Mouse (Mus musculus) hindbrain, embryonic 15.5 days (tissue): ENCODE results near the gene Slfn8. TPM values are rescaled to one million over a fixed set of nuclear protein-coding genes. Genes with fewer than 3 reads are reported as not detected.
A peak's percentile ranks its signal among the peaks of the same experiment; 100 is the strongest.
"Not testable (repeated sequence)": the region's sequence is repeated elsewhere in the genome, so short reads cannot be mapped to it uniquely, and the experiment has no call there.

ENCODE experiments used
- ATAC-seq: fragments of 200-750 bp; cut with Nextera tagmentation; 2 replicates; pipeline ENCODE4 v1.8.0; 2017; ENCODE audit warnings: low read depth, moderate number of reproducible peaks, moderate TSS enrichment; ENCODE audit not compliant: low FRiP score
- H3K27ac ChIP-seq: fragments of 300-500 bp; sonication (generic); replicated peaks from 2 replicates; pipeline ENCODE4 v1.5.1; 2015; ENCODE audit warnings: mild to moderate bottlenecking, inconsistent platforms
- H3K27me3 ChIP-seq: fragments of 300-500 bp; sonication (generic); 2 replicates; pipeline ENCODE4 v1.6.1; 2015; ENCODE audit warnings: control low read depth, inconsistent platforms
- H3K36me3 ChIP-seq: fragments of 300-500 bp; sonication (generic); 2 replicates; pipeline ENCODE4 v1.6.1; 2015; ENCODE audit warnings: control low read depth, inconsistent platforms
- H3K4me1 ChIP-seq: fragments of 300-500 bp; sonication (generic); replicated peaks from 2 replicates; pipeline ENCODE4 v1.6.1; 2015; ENCODE audit warnings: control low read depth, inconsistent platforms
- H3K4me2 ChIP-seq: fragments of 300-500 bp; sonication (generic); 2 replicates; pipeline ENCODE4 v1.6.1; 2015; ENCODE audit warnings: moderate library complexity, mild to moderate bottlenecking, inconsistent platforms
- H3K4me3 ChIP-seq: fragments of 300-500 bp; sonication (generic); 2 replicates; pipeline ENCODE4 v1.5.1; 2015; ENCODE audit warnings: mild to moderate bottlenecking, inconsistent platforms
- H3K9ac ChIP-seq: fragments of 300-500 bp; sonication (generic); 2 replicates; pipeline ENCODE4 v1.6.1; 2015; ENCODE audit warnings: inconsistent platforms
- H3K9me3 ChIP-seq: fragments of 300-500 bp; sonication (generic); 2 replicates; pipeline ENCODE4 v1.6.1; 2016; ENCODE audit warnings: control low read depth, inconsistent platforms
- WGBS: fragments of 180-500 bp; shearing (Covaris S2); methylation state at CpG from one replicate; pipeline ENCODE4 v1.1.7; 2015; 5-methylcytosine and 5-hydroxymethylcytosine counted together
- polyA plus RNA-seq: library from polyadenylated mRNA; unstranded; fragments of >200 nt; fragmentation: Nextera tagmentation; extraction: Ambion mirVana; gene quantifications from 2 replicates; pipeline ENCODE4 v1.2.1, GENCODE M21; 2015

Gene Slfn8
- polyA plus RNA-seq, 1 experiment from 2014 or later, result 0.25 TPM

DNA sequence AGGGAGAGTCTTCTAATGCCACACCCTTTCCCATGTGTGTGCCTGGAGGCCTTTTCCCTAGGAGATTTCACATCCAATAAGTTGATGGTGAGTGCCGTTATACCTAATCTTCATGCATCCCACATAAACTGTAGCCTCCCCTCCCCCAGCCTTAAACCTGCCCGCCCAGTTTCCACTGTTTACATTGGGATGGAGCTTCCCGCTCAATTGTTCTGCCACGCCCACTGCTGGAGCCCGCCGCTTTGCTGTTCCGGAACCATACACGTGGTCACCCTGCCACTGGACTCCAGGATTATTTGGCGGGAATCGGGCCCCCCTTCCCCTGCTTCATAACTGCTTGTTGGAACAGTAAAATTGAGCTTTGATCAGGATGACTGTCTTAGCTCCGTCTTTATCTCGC is 31.3 kb downstream of the Slfn8 start:
- Histone ChIP-seq H3K27ac (no peak overlapping the region), H3K4me1 (peaks cover 9% of the 10 kb centered on the region), H3K27me3 (0 out of 2 replicates have a peak, but pooled peaks cover 11% of the 10 kb centered on the region), H3K4me3 (no peak overlapping the region), H3K4me2 (peak overlapping the region; percentile 33), H3K9me3 (no peaks in the 10 kb centered on the region), H3K36me3 (no peaks in the 10 kb centered on the region), H3K9ac (no peak overlapping the region)
- ATAC-seq, result no peak
- WGBS, result 44% methylated on average over 12 of the region's 12 CpGs

GRCm38 (mm10) chr11:82987621-82988020 is 33.0 kb downstream of the Slfn8 start:
- Histone ChIP-seq H3K36me3 (no peaks in the 10 kb centered on the region), H3K27ac (no peak overlapping the region), H3K27me3 (0 out of 2 replicates have a peak, but pooled peaks cover 11% of the 10 kb centered on the region), H3K4me1 (peaks cover 9% of the 10 kb centered on the region), H3K9ac (no peak overlapping the region), H3K4me3 (no peak overlapping the region), H3K4me2 (no peak overlapping the region), H3K9me3 (no peaks in the 10 kb centered on the region)
- no peak for ATAC-seq
- 90% methylated on average over 6 of the region's 6 CpGs for WGBS

DNA sequence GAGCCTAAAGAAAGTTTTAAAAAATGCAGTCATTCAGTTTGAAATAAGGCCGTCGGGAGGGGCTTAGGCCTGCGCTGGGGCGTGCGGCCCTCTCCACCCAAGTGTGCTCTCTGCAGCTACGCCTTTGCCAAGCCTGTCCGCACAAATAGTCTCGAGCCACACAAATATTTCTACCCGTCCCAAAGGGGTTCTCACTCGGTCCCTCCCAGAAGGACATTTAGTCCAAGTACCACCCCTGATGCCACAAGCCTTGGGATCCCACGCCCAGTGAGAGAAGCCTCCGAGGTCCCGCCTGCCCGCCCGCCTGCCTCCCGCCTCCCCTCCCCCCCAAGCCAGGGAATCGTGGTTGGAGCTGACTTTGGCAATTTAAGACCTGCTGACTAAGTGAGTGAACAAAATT is 37.4 kb downstream of the Slfn8 start:
- no peak for ATAC-seq
- H3K27me3 ChIP-seq, result no peaks in the 10 kb centered on the region
- H3K4me2 ChIP-seq, result no peak overlapping the region
- H3K9ac ChIP-seq, result no peak overlapping the region
- no peaks in the 10 kb centered on the region for H3K36me3 ChIP-seq
- no peak overlapping the region for H3K4me3 ChIP-seq
- 86% methylated on average over 17 of the region's 17 CpGs for WGBS
- no peaks in the 10 kb centered on the region for H3K4me1 ChIP-seq
- no peak overlapping the region for H3K27ac ChIP-seq
- no peaks in the 10 kb centered on the region for H3K9me3 ChIP-seq

- WGBS, result 91% methylated on average over 2 of the region's 2 CpGs
Measured at GRCm38 (mm10) chr11:82982409-82982808, 38.2 kb downstream of the Slfn8 start.

DNA sequence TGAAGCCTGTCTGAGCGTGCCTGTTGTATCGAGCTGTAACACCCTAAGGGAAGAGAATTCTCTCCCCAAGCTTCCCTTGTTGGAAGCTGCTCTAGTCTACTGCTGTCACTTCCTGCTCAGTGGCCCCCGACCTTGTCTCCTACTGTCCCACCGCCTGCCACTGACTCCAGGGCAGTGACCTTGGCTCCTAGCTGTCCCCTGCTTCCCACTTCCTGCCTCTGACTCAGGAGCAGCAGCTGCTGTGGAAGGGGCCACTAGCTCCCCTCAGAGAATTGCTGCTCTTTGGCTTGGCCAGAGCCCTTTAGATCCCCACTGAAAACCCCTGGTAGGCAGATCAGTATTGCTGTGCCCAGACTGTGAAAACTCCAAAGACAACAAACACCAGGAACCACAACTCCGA is 46.7 kb downstream of the Slfn8 start:
- H3K4me3 ChIP-seq, result no peak overlapping the region
- WGBS, result 66% methylated on average over 5 of the region's 5 CpGs
- H3K9ac ChIP-seq, result no peak overlapping the region
- peaks cover 14% of the 10 kb centered on the region for H3K4me1 ChIP-seq
- H3K9me3 ChIP-seq, result no peaks in the 10 kb centered on the region
- H3K36me3 ChIP-seq, result no peaks in the 10 kb centered on the region
- H3K27ac ChIP-seq, result no peak overlapping the region
- 0 out of 2 replicates have a peak, but pooled peaks cover under 1% of the 10 kb centered on the region for H3K27me3 ChIP-seq
- H3K4me2 ChIP-seq, result no peak overlapping the region
- no peak for ATAC-seq

More at GRCm38 (mm10) chr11:82982409-82982808, 38.2 kb downstream of the Slfn8 start:
- not testable (repeated sequence) for H3K27ac ChIP-seq, ATAC-seq, H3K4me3 ChIP-seq, H3K27me3 ChIP-seq, H3K36me3 ChIP-seq, H3K4me2 ChIP-seq, H3K9ac ChIP-seq, H3K9me3 ChIP-seq, H3K4me1 ChIP-seq

DNA sequence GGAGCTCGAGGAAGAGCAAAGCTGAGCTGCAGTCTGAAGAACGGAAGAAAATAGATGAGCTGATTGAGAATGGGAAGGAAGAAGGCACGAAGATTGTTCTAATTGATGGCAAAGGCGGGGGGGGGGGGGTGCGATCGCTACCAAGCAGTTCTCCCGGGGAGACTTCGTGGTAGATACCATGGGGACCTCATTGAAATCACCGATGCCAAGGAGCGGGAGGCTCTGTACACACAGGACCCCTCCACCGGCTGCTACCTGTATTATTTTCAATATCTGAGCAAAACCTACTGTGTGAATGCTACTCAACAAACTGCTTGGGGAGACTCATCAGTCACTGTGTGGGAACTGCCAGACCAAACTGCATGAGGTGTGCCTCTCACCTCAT is 49.0 kb downstream of the Slfn8 start:
- peak overlapping the region; percentile 56 for H3K4me2 ChIP-seq
- H3K9me3 ChIP-seq, result no peaks in the 10 kb centered on the region
- no peak overlapping the region; the same call in 1 of the 2 replicates for H3K9ac ChIP-seq
- H3K27ac ChIP-seq, result peak overlapping the region; percentile 77
- H3K36me3 ChIP-seq, result no peaks in the 10 kb centered on the region
- ATAC-seq, result 0 out of 2 replicates have a peak, but pooled peaks have one; percentile 6
- H3K27me3 ChIP-seq, result 0 out of 2 replicates have a peak, but pooled peaks cover 3% of the 10 kb centered on the region
- H3K4me1 ChIP-seq, result peaks cover 14% of the 10 kb centered on the region
- H3K4me3 ChIP-seq, result peak overlapping the region; percentile 33; the same call in 1 of the 2 replicates
- WGBS, result 43% methylated on average over 10 of the region's 11 CpGs

- Histone ChIP-seq H3K27ac (peak overlapping the region; percentile 77), H3K36me3 (no peaks in the 10 kb centered on the region), H3K27me3 (0 out of 2 replicates have a peak, but pooled peaks cover 3% of the 10 kb centered on the region), H3K4me1 (peaks cover 14% of the 10 kb centered on the region), H3K4me3 (peak overlapping the region; percentile 33), H3K9ac (peak overlapping the region; percentile 34; the same call in 1 of the 2 replicates), H3K9me3 (no peaks in the 10 kb centered on the region), H3K4me2 (peak overlapping the region; percentile 56)
- peak; percentile 79; the same call in 1 of the 2 replicates for ATAC-seq
- 6% methylated on average over 31 of the region's 31 CpGs for WGBS
Measured at GRCm38 (mm10) chr11:82970712-82971589, 49.7 kb downstream of the Slfn8 start.

DNA sequence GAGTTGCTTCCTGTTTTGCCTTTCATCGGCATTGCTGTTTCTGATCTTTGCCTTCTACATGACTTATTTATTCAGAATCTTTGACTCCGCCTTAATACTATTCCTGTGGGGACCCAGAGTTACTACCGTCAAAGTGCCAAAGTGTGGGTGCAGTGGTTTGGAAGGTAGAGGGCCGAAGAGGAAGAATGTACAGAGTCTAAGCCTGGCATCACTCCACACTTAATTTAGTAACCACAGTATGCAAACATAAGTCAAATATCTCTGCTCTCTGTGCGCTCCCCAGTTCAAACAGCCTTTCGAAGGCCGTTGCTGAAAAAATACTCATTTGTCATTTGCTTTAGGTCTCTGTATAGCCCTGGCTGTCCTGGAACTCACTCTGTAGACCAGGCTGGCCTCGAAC is 58.4 kb downstream of the Slfn8 start:
- H3K9ac ChIP-seq, result no peak overlapping the region
- no peak for ATAC-seq
- no peaks in the 10 kb centered on the region for H3K9me3 ChIP-seq
- no peak overlapping the region for H3K4me3 ChIP-seq
- no peaks in the 10 kb centered on the region for H3K36me3 ChIP-seq
- no peaks in the 10 kb centered on the region for H3K4me1 ChIP-seq
- peaks cover 5% of the 10 kb centered on the region; the same call in 1 of the 2 replicates for H3K27me3 ChIP-seq
- H3K4me2 ChIP-seq, result no peak overlapping the region
- no peak overlapping the region for H3K27ac ChIP-seq
- WGBS, result 87% methylated on average over 8 of the region's 8 CpGs

DNA sequence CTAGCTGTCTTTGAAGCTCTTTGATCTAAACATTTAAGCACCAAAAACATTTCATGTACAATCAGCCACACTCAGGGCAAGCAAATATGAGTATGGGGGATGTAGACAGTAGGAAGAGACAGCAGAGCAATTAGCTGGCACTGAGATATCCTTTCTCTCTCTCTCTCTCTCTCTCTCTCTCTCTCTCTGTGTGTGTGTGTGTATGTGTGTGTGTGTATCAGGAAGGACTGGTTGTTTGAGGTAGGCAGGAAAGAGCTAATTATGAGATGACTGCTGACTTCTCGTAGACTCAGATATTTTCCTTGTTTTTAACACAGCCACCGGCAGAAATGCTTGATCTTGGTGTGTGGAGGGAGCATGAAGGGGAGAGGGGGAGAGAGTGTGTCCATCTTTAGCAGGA is 58.9 kb downstream of the Slfn8 start:
- ATAC-seq, result no peak
- no peak overlapping the region for H3K4me2 ChIP-seq
- no peak overlapping the region for H3K9ac ChIP-seq
- no peaks in the 10 kb centered on the region for H3K4me1 ChIP-seq
- no peaks in the 10 kb centered on the region for H3K36me3 ChIP-seq
- H3K27me3 ChIP-seq, result peaks cover 5% of the 10 kb centered on the region; the same call in 1 of the 2 replicates
- no peak overlapping the region for H3K27ac ChIP-seq
- no peaks in the 10 kb centered on the region for H3K9me3 ChIP-seq
- no peak overlapping the region for H3K4me3 ChIP-seq
- 75% methylated on average over 2 of the region's 2 CpGs for WGBS

DNA sequence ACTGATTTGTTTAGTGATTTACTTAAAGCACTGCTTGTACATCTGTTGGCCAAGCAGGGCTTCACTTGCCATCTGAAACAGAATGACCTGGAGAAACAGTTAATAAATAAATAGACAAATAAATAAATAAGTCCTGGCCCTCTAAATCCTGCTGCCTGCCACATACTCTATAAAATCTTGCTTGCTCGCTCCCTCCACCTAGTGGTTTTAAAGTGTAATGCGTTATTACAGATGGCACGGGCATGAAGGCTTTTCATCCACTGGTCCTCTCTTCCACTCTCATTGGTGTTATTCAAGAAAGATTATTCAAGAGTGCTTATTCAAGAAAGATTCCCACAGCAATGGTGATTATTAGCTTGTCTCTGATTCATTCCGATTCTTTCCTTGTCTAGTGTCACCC is 61.0 kb downstream of the Slfn8 start:
- H3K4me2 ChIP-seq, result no peak overlapping the region
- H3K27me3 ChIP-seq, result peaks cover 5% of the 10 kb centered on the region; the same call in 1 of the 2 replicates
- ATAC-seq, result no peak
- no peaks in the 10 kb centered on the region for H3K36me3 ChIP-seq
- no peaks in the 10 kb centered on the region for H3K4me1 ChIP-seq
- WGBS, result 16% methylated on average over 4 of the region's 4 CpGs
- no peaks in the 10 kb centered on the region for H3K9me3 ChIP-seq
- no peak overlapping the region for H3K9ac ChIP-seq
- no peak overlapping the region for H3K4me3 ChIP-seq
- H3K27ac ChIP-seq, result no peak overlapping the region

- H3K27me3 ChIP-seq, result peaks cover 32% of the 10 kb centered on the region
- no peak overlapping the region for H3K9ac ChIP-seq
- no peaks in the 10 kb centered on the region for H3K36me3 ChIP-seq
- no peak for ATAC-seq
- 77% methylated on average over 10 of the region's 10 CpGs for WGBS
- no peak overlapping the region for H3K4me3 ChIP-seq
- H3K9me3 ChIP-seq, result no peaks in the 10 kb centered on the region
- peaks cover 2% of the 10 kb centered on the region; the same call in 1 of the 2 replicates for H3K4me1 ChIP-seq
- H3K27ac ChIP-seq, result no peak overlapping the region
- no peak overlapping the region for H3K4me2 ChIP-seq
Measured at GRCm38 (mm10) chr11:82956925-82957324, 63.7 kb downstream of the Slfn8 start.

DNA sequence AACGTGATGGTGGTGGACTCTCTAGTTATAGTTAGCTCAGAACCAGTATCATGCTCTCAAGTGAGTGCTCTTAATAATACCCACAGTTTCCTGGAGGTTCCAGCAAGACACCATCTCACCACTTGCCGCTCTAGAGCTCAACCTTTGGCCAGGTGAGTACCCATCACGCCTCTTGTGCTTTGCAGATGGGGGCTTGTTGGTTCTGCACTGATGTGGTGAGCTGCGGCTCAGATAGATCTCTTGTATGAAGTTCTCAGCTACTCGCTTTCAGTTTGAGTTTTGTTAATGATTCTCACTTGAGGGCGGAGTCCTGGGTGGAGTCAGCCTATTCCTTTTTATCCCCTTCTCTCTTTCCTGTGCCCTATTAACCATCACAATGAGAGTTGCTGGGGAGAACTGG is 66.0 kb downstream of the Slfn8 start:
- Histone ChIP-seq H3K27me3 (peaks cover 44% of the 10 kb centered on the region), H3K27ac (no peak overlapping the region), H3K9ac (no peak overlapping the region), H3K9me3 (no peaks in the 10 kb centered on the region), H3K4me1 (peaks cover 9% of the 10 kb centered on the region; the same call in 1 of the 2 replicates), H3K36me3 (no peaks in the 10 kb centered on the region), H3K4me2 (no peak overlapping the region), H3K4me3 (no peak overlapping the region)
- no peak for ATAC-seq
- 77% methylated on average over 6 of the region's 6 CpGs for WGBS
